Mouse (Mus musculus): ENCODE measurements around the gene Cgnl1.

- no peak for TF ChIP-seq CTCF (IDR thresholded peaks at IDR 0.05; ENCODE audit: low read depth, low read length)
- TF ChIP-seq POLR2A (IDR thresholded peaks at IDR 0.05; ENCODE audit: extremely low read depth, insufficient read depth, low read length): no peak
Observed at GRCm38 (mm10) chr9:71750015-71750672, 21.3 kb downstream of the Cgnl1 start.
